Mouse (Mus musculus) limb, embryonic 12.5 days (tissue): ENCODE measurements around the gene Ly86. TPM values are rescaled to one million over a fixed set of nuclear protein-coding genes. Genes with fewer than 3 reads are reported as not detected.

Experiments used
- ATAC-seq: fragments of 200-750 bp; cut with Nextera tagmentation; 2 replicates; pipeline ENCODE4 v1.8.0; 2017; ENCODE audit warnings: low read depth, moderate TSS enrichment; ENCODE audit not compliant: insufficient number of reproducible peaks, insufficient read depth, low FRiP score, low TSS enrichment
- H3K27ac ChIP-seq: fragments of 300-500 bp; sonication (generic); 2 replicates; pipeline ENCODE4 v1.5.1; 2016; ENCODE audit warnings: mild to moderate bottlenecking, moderate library complexity
- H3K27me3 ChIP-seq: fragments of 300-500 bp; sonication (generic); 2 replicates; pipeline ENCODE4 v1.6.1; 2016; ENCODE audit warnings: mild to moderate bottlenecking, moderate library complexity
- H3K36me3 ChIP-seq: fragments of 300-500 bp; sonication (generic); 2 replicates; pipeline ENCODE4 v1.6.1; 2016; ENCODE audit warnings: mild to moderate bottlenecking, moderate library complexity
- H3K4me1 ChIP-seq: fragments of 300-500 bp; sonication (generic); replicated peaks from 2 replicates; pipeline ENCODE4 v1.6.1; 2016
- H3K4me2 ChIP-seq: fragments of 300-500 bp; sonication (generic); 2 replicates; pipeline ENCODE4 v1.6.1; 2016; ENCODE audit warnings: mild to moderate bottlenecking, moderate library complexity
- H3K4me3 ChIP-seq: fragments of 300-500 bp; sonication (generic); replicated peaks from 2 replicates; pipeline ENCODE4 v1.5.1; 2016; ENCODE audit warnings: mild to moderate bottlenecking
- H3K9ac ChIP-seq: fragments of 300-500 bp; sonication (generic); replicated peaks from 2 replicates; pipeline ENCODE4 v1.6.1; 2016; ENCODE audit warnings: mild to moderate bottlenecking, moderate library complexity
- H3K9me3 ChIP-seq: fragments of 300-500 bp; sonication (generic); 2 replicates; pipeline ENCODE4 v1.6.1; 2016; ENCODE audit warnings: mild to moderate bottlenecking, moderate library complexity
- WGBS: fragments of 180-500 bp; shearing (Covaris S2); methylation state at CpG from one replicate; pipeline ENCODE4 v1.1.7; 2016; 5-methylcytosine and 5-hydroxymethylcytosine counted together
- polyA plus RNA-seq: library from polyadenylated mRNA; unstranded; fragments of >200 nt; fragmentation: Nextera tagmentation; extraction: Ambion mirVana; gene quantifications from 2 replicates; pipeline ENCODE4 v1.2.1, GENCODE M21; 2016

The Ly86 gene
- 4.2 and 6.6 TPM in 2 replicates for polyA plus RNA-seq

GRCm38 (mm10) chr13:37344909-37345772 lies at the start of gene Ly86:
TSS of gene Ly86 (plus strand) at chr13:37345208.
- Histone ChIP-seq H3K27me3 (no peaks in the 10 kb centered on the region), H3K9me3 (no peaks in the 10 kb centered on the region), H3K9ac (no peak within 1 kb of the TSS), H3K4me3 (no peak within 1 kb of the TSS), H3K4me1 (peaks cover 9% of the 10 kb centered on the region; the same call in 1 of the 2 replicates), H3K36me3 (no peaks in the 10 kb centered on the region), H3K27ac (peak within 1 kb of the TSS; percentile 24; the same call in 1 of the 2 replicates), H3K4me2 (no peak within 1 kb of the TSS)
- peak; percentile 52; the same call in 1 of the 2 replicates for ATAC-seq
- WGBS = 77% methylated on average over 28 of the region's 28 CpGs

- ATAC-seq = no peak
- Histone ChIP-seq H3K27ac (no peak overlapping the region), H3K9me3 (no peaks in the 10 kb centered on the region), H3K4me2 (no peak overlapping the region), H3K9ac (no peak overlapping the region), H3K4me1 (0 out of 2 replicates have a peak, but pooled peaks cover under 1% of the 10 kb centered on the region), H3K27me3 (no peaks in the 10 kb centered on the region), H3K4me3 (no peak overlapping the region), H3K36me3 (no peaks in the 10 kb centered on the region)
- 70% methylated on average over 5 of the region's 5 CpGs for WGBS
These were observed 47.1 kb upstream of the Ly86 start for GRCm38 (mm10) chr13:37297886-37298285.

- no peaks in the 10 kb centered on the region for H3K36me3 ChIP-seq
- H3K9me3 ChIP-seq = no peaks in the 10 kb centered on the region
- H3K4me3 ChIP-seq = no peak overlapping the region
- no peak overlapping the region for H3K9ac ChIP-seq
- WGBS = 66% methylated on average over 1 of the region's 1 CpGs
- H3K4me2 ChIP-seq = no peak overlapping the region
- H3K27me3 ChIP-seq = no peaks in the 10 kb centered on the region
- no peak overlapping the region for H3K27ac ChIP-seq
- no peak for ATAC-seq
- H3K4me1 ChIP-seq = 0 out of 2 replicates have a peak, but pooled peaks cover 3% of the 10 kb centered on the region
These were observed 46.2 kb upstream of the Ly86 start for GRCm38 (mm10) chr13:37298856-37299255.

- Histone ChIP-seq H3K9me3 (no peaks in the 10 kb centered on the region), H3K36me3 (no peaks in the 10 kb centered on the region), H3K27ac (no peak overlapping the region), H3K4me3 (no peak overlapping the region), H3K4me2 (no peak overlapping the region), H3K4me1 (0 out of 2 replicates have a peak, but pooled peaks cover 3% of the 10 kb centered on the region), H3K9ac (no peak overlapping the region), H3K27me3 (no peaks in the 10 kb centered on the region)
- no peak for ATAC-seq
- WGBS = 34% methylated on average over 5 of the region's 5 CpGs
These were observed 42.1 kb upstream of the Ly86 start for GRCm38 (mm10) chr13:37302877-37303276.

- ATAC-seq = no peak
- Histone ChIP-seq H3K4me3 (no peak overlapping the region), H3K27ac (no peak overlapping the region), H3K36me3 (no peaks in the 10 kb centered on the region), H3K27me3 (peaks cover 8% of the 10 kb centered on the region), H3K9ac (no peak overlapping the region), H3K4me2 (no peak overlapping the region), H3K4me1 (peaks cover 12% of the 10 kb centered on the region; the same call in 1 of the 2 replicates), H3K9me3 (no peaks in the 10 kb centered on the region)
- 85% methylated on average over 4 of the region's 4 CpGs for WGBS
These were observed 37.0 kb upstream of the Ly86 start for GRCm38 (mm10) chr13:37308006-37308405.

GRCm38 (mm10) chr13:37309296-37309695 lies 35.7 kb upstream of the Ly86 start:
- no peak overlapping the region for H3K9ac ChIP-seq
- H3K36me3 ChIP-seq = no peaks in the 10 kb centered on the region
- peaks cover 11% of the 10 kb centered on the region for H3K27me3 ChIP-seq
- 81% methylated on average over 5 of the region's 5 CpGs for WGBS
- H3K27ac ChIP-seq = no peak overlapping the region
- ATAC-seq = no peak
- H3K9me3 ChIP-seq = no peaks in the 10 kb centered on the region
- no peak overlapping the region for H3K4me2 ChIP-seq
- no peak overlapping the region for H3K4me3 ChIP-seq
- peaks cover 11% of the 10 kb centered on the region; the same call in 1 of the 2 replicates for H3K4me1 ChIP-seq

GRCm38 (mm10) chr13:37310331-37310730 lies 34.7 kb upstream of the Ly86 start:
- WGBS = 45% methylated on average over 8 of the region's 8 CpGs
- peaks cover 11% of the 10 kb centered on the region; the same call in 1 of the 2 replicates for H3K4me1 ChIP-seq
- no peaks in the 10 kb centered on the region for H3K9me3 ChIP-seq
- no peaks in the 10 kb centered on the region for H3K36me3 ChIP-seq
- no peak overlapping the region for H3K4me3 ChIP-seq
- H3K9ac ChIP-seq = no peak overlapping the region
- no peak overlapping the region for H3K27ac ChIP-seq
- no peak overlapping the region for H3K4me2 ChIP-seq
- ATAC-seq = no peak
- H3K27me3 ChIP-seq = peaks cover 11% of the 10 kb centered on the region

GRCm38 (mm10) chr13:37311555-37312221 lies 33.3 kb upstream of the Ly86 start:
- Histone ChIP-seq H3K9me3 (no peaks in the 10 kb centered on the region), H3K27ac (no peak overlapping the region), H3K4me1 (peaks cover 11% of the 10 kb centered on the region; the same call in 1 of the 2 replicates), H3K4me2 (peak overlapping the region; percentile 68), H3K36me3 (no peaks in the 10 kb centered on the region), H3K9ac (peak overlapping the region; percentile 58), H3K4me3 (peak overlapping the region; percentile 37), H3K27me3 (peaks cover 11% of the 10 kb centered on the region)
- 13% methylated on average over 27 of the region's 27 CpGs for whole genome bisulfite sequencing
- peak; percentile 11; the same call in 1 of the 2 replicates for ATAC-seq

GRCm38 (mm10) chr13:37312222-37312928 lies 32.6 kb upstream of the Ly86 start:
- H3K9me3 ChIP-seq = no peaks in the 10 kb centered on the region
- peak; percentile 97 for ATAC-seq
- peak overlapping the region; percentile 37 for H3K4me3 ChIP-seq
- H3K4me2 ChIP-seq = peak overlapping the region; percentile 68
- 2% methylated on average over 25 of the region's 25 CpGs for WGBS
- no peaks in the 10 kb centered on the region for H3K36me3 ChIP-seq
- peaks cover 11% of the 10 kb centered on the region; the same call in 1 of the 2 replicates for H3K4me1 ChIP-seq
- no peak overlapping the region for H3K27ac ChIP-seq
- peak overlapping the region; percentile 58 for H3K9ac ChIP-seq
- peaks cover 11% of the 10 kb centered on the region for H3K27me3 ChIP-seq

GRCm38 (mm10) chr13:37312951-37313350 lies 32.1 kb upstream of the Ly86 start:
- H3K27ac ChIP-seq = no peak overlapping the region
- no peaks in the 10 kb centered on the region for H3K36me3 ChIP-seq
- peaks cover 11% of the 10 kb centered on the region for H3K27me3 ChIP-seq
- H3K4me2 ChIP-seq = peak overlapping the region; percentile 68; the same call in 1 of the 2 replicates
- peaks cover 11% of the 10 kb centered on the region; the same call in 1 of the 2 replicates for H3K4me1 ChIP-seq
- no peaks in the 10 kb centered on the region for H3K9me3 ChIP-seq
- no peak for ATAC-seq
- no peak overlapping the region for H3K4me3 ChIP-seq
- WGBS = 29% methylated on average over 4 of the region's 4 CpGs
- H3K9ac ChIP-seq = no peak overlapping the region
